Mouse (Mus musculus) thymus, adult 2 months (tissue): ENCODE measurements around the gene Sult6b2. TPM values are rescaled to one million over a fixed set of nuclear protein-coding genes. Genes with fewer than 3 reads are reported as not detected.

Source experiments
- DNase-seq: peaks from one replicate; pipeline ENCODE4 v3.0.0; 2021
- H3K27ac ChIP-seq: fragments of 200-500 bp; 2 replicates; pipeline ENCODE4 v1.5.1; 2012; ENCODE audit warnings: low read length, control low read depth; ENCODE audit not compliant: control insufficient read depth, insufficient read depth
- H3K27me3 ChIP-seq: fragments of 200-500 bp; 2 replicates; pipeline ENCODE4 v1.6.1; 2012; ENCODE audit warnings: mild to moderate bottlenecking, low read length, moderate library complexity, mixed read lengths; ENCODE audit not compliant: control insufficient read depth, insufficient read depth
- H3K36me3 ChIP-seq: fragments of 200-500 bp; 2 replicates; pipeline ENCODE4 v1.6.1; 2012; ENCODE audit warnings: mild to moderate bottlenecking, low read length, moderate library complexity; ENCODE audit not compliant: control insufficient read depth, insufficient read depth
- H3K4me1 ChIP-seq: fragments of 200-500 bp; replicated peaks from 2 replicates; pipeline ENCODE4 v1.6.1; 2012; ENCODE audit warnings: low read length; ENCODE audit not compliant: control insufficient read depth, insufficient read depth
- H3K4me3 ChIP-seq: fragments of 200-500 bp; 2 replicates; pipeline ENCODE4 v1.5.1; 2012; ENCODE audit warnings: mild to moderate bottlenecking, low read length, control low read depth, moderate library complexity; ENCODE audit not compliant: control insufficient read depth, insufficient read depth
- CTCF ChIP-seq: fragments of 200-500 bp; IDR thresholded peaks from 2 replicates; pipeline ENCODE4 v1.5.1; 2012; ENCODE audit warnings: mild to moderate bottlenecking, control low read depth, low read length, moderate library complexity, borderline replicate concordance; ENCODE audit not compliant: control insufficient read depth, poor library complexity, insufficient read depth; ENCODE audit errors: extremely low read depth
- POLR2A ChIP-seq: fragments of 200-500 bp; IDR thresholded peaks from 2 replicates; pipeline ENCODE4 v1.6.1; 2012; ENCODE audit warnings: mild to moderate bottlenecking, low read length, control low read depth, moderate library complexity; ENCODE audit not compliant: control insufficient read depth, poor library complexity, insufficient read depth; ENCODE audit errors: extremely low read depth
- WGBS: fragments of 180-500 bp; shearing (Covaris S2); methylation state at CpG from one replicate; pipeline ENCODE4 v1.1.7; 2018; 5-methylcytosine and 5-hydroxymethylcytosine counted together
- polyA plus RNA-seq: library from polyadenylated mRNA; depleted of rRNA; stranded (reverse); fragments of >200 nt; gene quantifications from 2 replicates; pipeline ENCODE4 v1.2.3, GENCODE M21; 2012

Sult6b2 gene
- polyA plus RNA-seq, 1 experiment, result 0.08 TPM

DNA sequence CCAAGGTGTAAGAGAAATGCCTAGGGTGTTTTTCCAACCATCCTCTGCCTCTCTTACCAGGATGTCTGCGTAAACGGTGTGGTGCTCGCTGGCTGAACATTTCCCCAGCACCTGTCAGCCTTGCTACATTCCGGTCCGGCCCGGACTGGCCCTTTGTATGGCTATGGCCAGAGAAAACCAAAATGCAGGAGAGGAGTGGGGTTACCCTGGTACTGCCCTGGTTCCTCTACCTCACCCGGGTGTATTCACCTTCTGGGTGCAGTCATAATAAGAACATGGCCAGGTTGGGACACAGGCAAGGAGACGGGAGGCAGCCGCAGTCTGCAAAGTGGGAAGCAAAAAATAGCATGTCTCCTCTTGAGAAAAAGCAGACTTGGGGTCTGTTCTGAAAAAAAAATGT, 9.2 kb downstream of the Sult6b2 start:
- DNase-seq, result no peak
- WGBS, result 97% methylated on average over 9 of the region's 9 CpGs
- H3K27me3 ChIP-seq, result no peaks in the 10 kb centered on the region
- peaks cover 4% of the 10 kb centered on the region for H3K4me1 ChIP-seq
- no peaks in the 10 kb centered on the region for H3K36me3 ChIP-seq
- no peak for TF ChIP-seq CTCF
- no peak for TF ChIP-seq POLR2A
- H3K4me3 ChIP-seq, result no peak overlapping the region
- no peak overlapping the region for H3K27ac ChIP-seq

DNA sequence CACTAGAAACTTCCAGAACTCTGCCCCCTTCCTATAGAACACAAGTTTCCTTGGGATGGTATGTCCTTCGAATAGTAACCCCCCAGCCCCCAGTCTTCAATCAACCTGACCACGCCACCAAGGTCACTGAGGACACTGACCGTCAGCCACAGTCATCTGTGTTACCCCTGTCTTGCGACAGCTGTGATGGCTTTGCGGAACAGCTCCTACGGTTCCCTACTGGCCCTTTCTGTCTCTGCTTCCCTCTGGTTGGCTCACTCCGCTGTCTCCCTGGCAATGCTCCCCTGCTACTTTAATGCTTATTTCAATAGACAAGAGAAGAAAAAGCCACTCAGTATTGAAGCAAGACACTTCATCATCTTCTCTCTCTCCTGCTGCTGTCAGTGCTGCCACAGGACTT, 10.8 kb downstream of the Sult6b2 start:
- Histone ChIP-seq H3K36me3 (no peaks in the 10 kb centered on the region), H3K27me3 (no peaks in the 10 kb centered on the region), H3K27ac (no peak overlapping the region), H3K4me3 (no peak overlapping the region), H3K4me1 (peaks cover 4% of the 10 kb centered on the region)
- TF ChIP-seq POLR2A (no peak), CTCF (no peak)
- DNase-seq, result no peak
- 93% methylated on average over 7 of the region's 7 CpGs for WGBS

DNA sequence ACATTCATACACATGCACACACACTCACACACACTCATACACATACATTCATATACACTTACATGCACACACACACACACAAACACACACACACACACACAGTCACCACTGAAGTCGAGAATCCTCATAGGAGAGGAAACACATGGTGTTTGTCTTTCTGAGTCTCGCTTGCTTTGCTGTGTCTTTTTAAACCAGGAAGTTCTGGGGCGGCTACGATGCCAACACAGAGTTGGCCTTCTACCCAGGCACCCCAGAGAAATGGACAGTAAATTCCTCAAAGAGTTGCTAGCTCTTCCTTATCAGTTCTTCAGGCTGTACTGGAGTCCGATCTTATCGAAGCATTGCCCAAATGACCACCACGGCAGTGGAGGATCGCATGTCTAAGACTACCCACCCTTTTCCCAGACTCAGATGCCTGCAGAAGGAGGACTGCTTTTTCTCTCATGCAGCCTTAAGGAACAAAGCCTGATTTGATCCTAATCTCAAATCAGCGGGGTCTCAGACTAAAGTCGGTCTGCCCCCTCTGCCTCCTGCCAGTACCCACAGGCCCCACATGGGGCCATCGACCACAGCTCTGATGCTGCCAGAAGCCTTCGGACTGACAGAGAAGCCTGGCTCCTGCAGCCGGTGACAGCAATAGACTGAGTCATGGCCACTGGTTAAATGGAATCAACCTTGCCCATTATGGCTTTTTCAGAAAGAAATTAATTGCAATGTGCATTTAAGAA, 11.9 kb downstream of the Sult6b2 start:
- DNase-seq, result peak; percentile 9
- WGBS, result 19% methylated on average over 13 of the region's 13 CpGs

DNA sequence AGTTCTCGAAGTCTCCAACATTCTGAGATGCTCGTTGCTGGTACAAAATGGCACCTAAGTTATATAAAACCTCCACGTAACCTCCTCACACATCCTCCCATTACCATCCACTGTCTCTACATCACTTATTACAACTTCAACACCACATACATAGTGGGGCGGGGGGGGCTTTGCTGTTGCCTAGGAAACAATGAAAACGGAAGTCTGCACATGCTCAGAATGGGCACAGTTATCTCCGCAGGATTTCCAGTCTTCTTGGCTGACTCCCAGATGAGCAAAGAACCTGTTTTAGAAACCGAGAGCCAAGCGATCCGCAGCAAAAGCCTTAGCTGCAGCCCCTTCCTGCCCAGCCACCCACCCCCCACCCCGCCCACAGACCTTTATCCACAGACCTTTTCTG, 14.6 kb downstream of the Sult6b2 start:
- H3K27ac ChIP-seq, result no peak overlapping the region
- H3K4me1 ChIP-seq, result peaks cover 4% of the 10 kb centered on the region
- H3K4me3 ChIP-seq, result no peak overlapping the region
- H3K27me3 ChIP-seq, result no peaks in the 10 kb centered on the region
- no peak for TF ChIP-seq CTCF
- TF ChIP-seq POLR2A, result no peak
- no peak for DNase-seq
- no peaks in the 10 kb centered on the region for H3K36me3 ChIP-seq
- WGBS, result 96% methylated on average over 10 of the region's 10 CpGs

More for the DNA sequence above, 11.9 kb downstream of the Sult6b2 start:
- H3K4me1 ChIP-seq, result peaks cover 4% of the 10 kb centered on the region
- H3K27me3 ChIP-seq, result no peaks in the 10 kb centered on the region
- TF ChIP-seq CTCF (no peak), POLR2A (no peak)
- no peak overlapping the region for H3K27ac ChIP-seq
- no peak overlapping the region for H3K4me3 ChIP-seq
- no peaks in the 10 kb centered on the region for H3K36me3 ChIP-seq

DNA sequence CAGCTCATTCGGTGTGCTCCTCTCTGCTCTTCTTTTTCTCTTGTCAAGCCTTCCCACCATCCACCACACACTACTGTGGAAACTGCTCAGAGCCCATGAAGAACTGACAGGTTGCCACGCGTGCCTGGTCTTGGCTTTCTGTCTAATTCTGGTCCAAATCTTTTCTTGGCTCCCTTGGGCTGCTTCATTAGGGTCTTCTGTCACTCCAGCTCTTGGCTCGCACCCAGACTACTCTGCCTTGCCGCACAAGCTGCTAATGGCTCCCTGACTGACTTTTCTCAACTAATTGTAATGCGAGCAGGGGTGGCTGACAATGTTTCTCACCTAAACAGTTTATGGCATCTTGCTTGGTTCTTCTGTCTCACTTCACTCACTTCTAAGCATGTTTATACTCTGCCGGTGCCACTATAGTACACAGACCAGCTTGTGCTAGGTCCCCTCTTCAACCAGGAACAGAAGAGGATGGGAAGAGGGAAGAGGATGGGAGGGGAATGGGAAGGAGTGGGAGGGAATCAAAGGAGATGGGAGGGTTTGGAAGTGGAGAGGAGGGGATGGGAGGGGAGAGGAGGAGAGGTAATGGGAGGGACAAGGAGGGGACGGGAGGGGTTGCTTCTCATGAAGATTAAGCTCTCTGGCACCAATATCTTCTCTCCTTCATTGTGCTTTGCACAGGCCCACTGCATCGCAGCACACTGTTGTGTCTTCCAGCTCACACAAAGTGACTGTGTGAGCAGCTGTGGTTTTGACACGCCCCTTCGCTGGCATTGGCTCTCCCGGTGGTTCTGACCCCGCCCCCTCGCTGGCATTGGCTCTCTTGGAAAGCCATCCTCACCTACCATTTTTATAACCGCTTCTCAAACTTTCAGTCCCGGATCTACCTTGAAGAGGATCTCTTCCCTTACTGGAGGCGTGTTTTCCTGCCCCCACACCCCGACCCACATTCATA, 16.0 kb downstream of the Sult6b2 start:
- Histone ChIP-seq H3K4me3 (no peak overlapping the region), H3K27ac (no peak overlapping the region), H3K36me3 (no peaks in the 10 kb centered on the region), H3K4me1 (peaks cover 4% of the 10 kb centered on the region), H3K27me3 (no peaks in the 10 kb centered on the region)
- WGBS, result 92% methylated on average over 18 of the region's 18 CpGs
- no peak for TF ChIP-seq CTCF
- no peak for TF ChIP-seq POLR2A
- DNase-seq, result no peak

DNA sequence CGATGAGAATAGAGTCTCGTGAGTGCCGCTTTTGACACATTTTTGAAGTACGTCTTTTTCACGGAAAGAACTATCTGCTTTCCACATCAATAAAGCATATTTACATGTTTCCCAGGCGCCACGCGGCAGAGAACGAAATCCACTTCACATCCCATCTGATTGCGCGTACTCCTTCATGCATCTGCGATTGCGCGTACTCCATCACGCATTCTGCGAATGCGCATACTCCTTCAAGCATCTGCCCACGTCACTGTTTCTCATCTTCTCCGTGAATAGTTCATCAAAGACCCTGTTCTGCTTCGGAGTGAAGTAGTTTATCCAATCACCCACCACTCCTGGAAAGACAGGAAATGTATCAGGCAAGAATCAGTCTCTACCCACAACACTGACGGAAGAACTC, 18.2 kb downstream of the Sult6b2 start:
- H3K4me1 ChIP-seq, result no peaks in the 10 kb centered on the region
- TF ChIP-seq POLR2A, result no peak
- TF ChIP-seq CTCF, result no peak
- 94% methylated on average over 21 of the region's 21 CpGs for WGBS
- H3K27me3 ChIP-seq, result no peaks in the 10 kb centered on the region
- H3K27ac ChIP-seq, result no peak overlapping the region
- H3K36me3 ChIP-seq, result no peaks in the 10 kb centered on the region
- no peak for DNase-seq
- H3K4me3 ChIP-seq, result no peak overlapping the region
